ENCODE assay signal across 25 mouse cellular contexts in genomic region chr2:60510718-60511117, GRCm38 (mm10). TPM values are rescaled to one million over a fixed set of nuclear protein-coding genes. Genes with fewer than 3 reads are reported as not detected.
"Had no signal": no experiment of that assay in that cellular context is flagged by ENCODE, and none has a peak within 500 bp of the region (broad histone marks: within the 10 kb centered on the region; RNA-seq: fewer than 3 reads in every experiment).

No protein-coding gene starts in this region.

- H3K36me3 ChIP-seq: limb, embryonic 12.5 days; limb, embryonic 15.5 days; liver, embryonic 13.5 days; midbrain, embryonic 12.5 days; neural tube, embryonic 13.5 days had no signal

- H3K27me3 ChIP-seq: limb, embryonic 12.5 days; limb, embryonic 15.5 days; liver, embryonic 13.5 days; midbrain, embryonic 12.5 days; neural tube, embryonic 13.5 days had no signal

- DNase-seq: kidney, adult 18-20 months; kidney, adult 9 months; kidney, postnatal 14 days; layer of hippocampus, postnatal 36 days; left cerebral cortex, postnatal 4 days; liver, embryonic 13.5 days; lung, adult 2 months; lung, postnatal 14 days; lung, postnatal 4 days; retina, postnatal 1 day; right cerebral cortex, postnatal 25 days; spleen, adult 18-20 months; thymus, adult 2 months; thymus, postnatal 14 days; thymus, postnatal 4 days had no signal

- H3K9me3 ChIP-seq: limb, embryonic 12.5 days; limb, embryonic 15.5 days; liver, embryonic 13.5 days; midbrain, embryonic 12.5 days; neural tube, embryonic 13.5 days had no signal

- ATAC-seq: midbrain, embryonic 16.5 days had no signal

- H3K27ac ChIP-seq: left cerebral cortex, adult 2 months; limb, embryonic 12.5 days; limb, embryonic 15.5 days; liver, embryonic 13.5 days; midbrain, embryonic 12.5 days; neural tube, embryonic 13.5 days had no signal

- H3K9ac ChIP-seq: limb, embryonic 12.5 days; limb, embryonic 15.5 days; liver, embryonic 13.5 days; midbrain, embryonic 12.5 days; neural tube, embryonic 13.5 days had no signal

- H3K4me3 ChIP-seq: left cerebral cortex, adult 2 months; limb, embryonic 12.5 days; limb, embryonic 15.5 days; liver, embryonic 13.5 days; midbrain, embryonic 12.5 days; myocyte; neural tube, embryonic 13.5 days had no signal

- H3K4me2 ChIP-seq: limb, embryonic 12.5 days; limb, embryonic 15.5 days; liver, embryonic 13.5 days; midbrain, embryonic 12.5 days; neural tube, embryonic 13.5 days had no signal

- H3K4me1 ChIP-seq: limb, embryonic 12.5 days; limb, embryonic 15.5 days; liver, embryonic 13.5 days; midbrain, embryonic 12.5 days; neural tube, embryonic 13.5 days had no signal

RNA-seq across cellular contexts. Expression of gene Pla2r1, which starts 42.4 kb away (rescaled TPM):
- total RNA-seq: megakaryocyte-erythroid progenitor cell, adult 5-6 weeks; monocyte, adult 5-6 weeks; neutrophil, adult 5-6 weeks had no signal
